Mouse (Mus musculus): ENCODE results near the gene Mecom.

DNA sequence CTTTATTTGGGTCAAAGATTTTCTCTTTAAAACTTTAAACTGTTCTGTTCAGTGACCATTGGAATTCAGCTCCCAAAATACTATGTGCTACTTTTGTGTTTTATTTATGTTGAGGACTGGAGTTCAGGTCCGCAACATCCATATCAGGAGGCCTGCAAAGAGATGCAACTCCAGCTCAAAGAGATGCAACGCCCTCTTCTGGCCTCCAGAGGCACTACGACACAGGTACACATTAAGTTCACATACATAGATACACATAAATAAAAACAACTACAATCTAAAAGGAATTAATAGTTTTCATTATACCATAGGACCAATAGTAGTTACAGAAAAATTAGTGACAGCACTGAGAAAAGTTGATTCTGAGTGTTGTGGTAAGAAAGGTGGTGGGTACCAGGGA is 278.6 kb downstream of the Mecom start:
- TF ChIP-seq CTCF (conservative IDR thresholded peaks at IDR 0.05; ENCODE audit: low read length) (peak; percentile 63), NANOG (IDR thresholded peaks at IDR 0.05; ENCODE audit: borderline replicate concordance, low read length) (no peak), POU5F1 (IDR thresholded peaks at IDR 0.05; ENCODE audit: borderline replicate concordance, low read length) (no peak)

All from E14TG2a.4 (cell line).